In the genomic region with DNA sequence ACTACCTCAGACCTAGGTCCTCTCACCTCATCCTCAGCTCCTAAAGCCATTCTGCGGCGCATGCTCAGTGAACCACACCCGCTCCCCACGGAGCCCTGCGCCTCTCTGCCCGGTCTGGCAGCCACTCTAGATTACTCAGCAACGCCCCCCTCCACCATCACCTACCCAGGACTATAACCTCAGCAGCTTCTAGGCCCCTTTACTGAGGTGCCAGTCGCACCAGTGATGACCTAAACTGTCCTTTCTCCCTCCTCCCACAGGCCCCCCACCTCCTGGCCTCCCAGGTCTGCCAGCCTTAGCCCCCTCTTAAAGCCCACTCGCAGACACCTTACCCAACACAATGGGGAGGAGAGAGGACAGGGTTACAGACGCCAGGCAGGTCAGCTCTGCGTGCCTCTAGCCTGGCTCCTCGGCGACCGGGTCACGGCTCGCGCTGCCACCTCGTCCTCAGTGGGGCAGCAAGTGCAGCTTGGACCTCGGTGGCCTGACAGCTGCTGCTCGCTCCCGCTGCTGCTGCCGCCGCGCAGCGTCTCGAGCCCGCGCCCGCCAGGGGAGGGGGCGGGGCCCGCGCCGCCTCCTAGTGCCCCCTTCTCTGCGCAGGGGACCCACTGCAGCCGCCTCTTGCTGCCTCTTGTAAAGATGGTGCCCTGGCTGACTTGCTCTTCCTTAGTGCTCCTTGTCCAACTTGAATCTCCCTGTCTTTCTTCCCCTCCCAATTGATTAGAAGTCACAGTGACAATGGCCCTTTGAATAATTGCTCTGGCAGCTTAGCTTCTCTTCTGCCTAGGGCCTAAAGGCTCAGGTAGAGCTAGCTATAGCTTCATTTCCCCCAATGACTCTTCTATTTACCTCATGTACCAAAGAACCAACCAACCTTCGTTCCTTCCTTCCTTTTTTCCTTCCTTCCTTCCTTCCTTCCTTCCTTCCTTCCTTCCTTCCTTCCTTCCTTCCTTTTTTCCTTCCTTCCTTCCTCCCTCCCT, we compare ENCODE assay signal across 8 mouse cellular contexts. TPM values are rescaled to one million over a fixed set of nuclear protein-coding genes. Genes with fewer than 3 reads are reported as not detected.
DNase-seq lines count a peak whose midpoint lies in the region; ATAC-seq and TF ChIP-seq lines count a peak whose summit lies in the region.

A gene (minus strand): TSS at position 695 of the 980 bp plus-strand sequence.

- H3K36me3 ChIP-seq in forebrain, postnatal 0 days (ENCODE audit: insufficient read depth), result no peaks in the 10 kb centered on the region
- H3K36me3 ChIP-seq in liver, embryonic 13.5 days, result no peaks in the 10 kb centered on the region

- H3K4me2 ChIP-seq in forebrain, postnatal 0 days (ENCODE audit: low read depth), result peak within 1 kb of the TSS; percentile 47
- peak within 1 kb of the TSS; percentile 61 for H3K4me2 ChIP-seq in liver, embryonic 13.5 days

- ATAC-seq in forebrain, postnatal 0 days, result peak; percentile 94
- no peak for ATAC-seq in liver, embryonic 13.5 days (ENCODE audit: low read depth)

- no peak for TF ChIP-seq POLR2A in lung, adult 2 months (IDR thresholded peaks at IDR 0.05; ENCODE audit: borderline replicate concordance, extremely low read depth, low read depth, low read length)
- TF ChIP-seq POLR2A in cerebellum, adult 2 months (IDR thresholded peaks at IDR 0.05; ENCODE audit: borderline replicate concordance, insufficient read depth, low read length), result 0 out of 2 replicates have a peak, but pooled peaks have one; percentile 28

- peak; percentile 2 for DNase-seq in lung, adult 2 months
- DNase-seq in lung, postnatal 25 days (ENCODE audit: low spot score), result no peak
- peak; percentile 73 to 74 for DNase-seq in cerebellum, adult 2 months
- peak; percentile 79 for DNase-seq in forebrain, postnatal 0 days
- peak; percentile 1 for DNase-seq in kidney, postnatal 14 days
- no peak for DNase-seq in liver, embryonic 13.5 days
- peak; percentile 72 for DNase-seq in retina, postnatal 1 day
- no peak for DNase-seq in ovary, adult 18-20 months (ENCODE audit: low spot score)

- no peaks in the 10 kb centered on the region for H3K4me1 ChIP-seq in lung, adult 2 months (ENCODE audit: control insufficient read depth, insufficient read depth, low read length)
- H3K4me1 ChIP-seq in cerebellum, adult 2 months (ENCODE audit: control insufficient read depth, insufficient read depth, low read length), result no peaks in the 10 kb centered on the region
- no peaks in the 10 kb centered on the region for H3K4me1 ChIP-seq in forebrain, postnatal 0 days (ENCODE audit: insufficient read depth)
- no peaks in the 10 kb centered on the region for H3K4me1 ChIP-seq in liver, embryonic 13.5 days (replicated peaks)

- no peaks in the 10 kb centered on the region for H3K9me3 ChIP-seq in forebrain, postnatal 0 days (ENCODE audit: low read length)
- H3K9me3 ChIP-seq in liver, embryonic 13.5 days (replicated peaks), result no peaks in the 10 kb centered on the region

- H3K4me3 ChIP-seq in lung, adult 2 months (replicated peaks; ENCODE audit: extremely low read depth, low read depth, low read length), result peak within 1 kb of the TSS; percentile 6
- H3K4me3 ChIP-seq in cerebellum, adult 2 months (replicated peaks; ENCODE audit: insufficient read depth, low read depth, low read length), result peak within 1 kb of the TSS; percentile 97
- H3K4me3 ChIP-seq in forebrain, postnatal 0 days (ENCODE audit: low read depth, low read length), result peak within 1 kb of the TSS; percentile 51
- peak within 1 kb of the TSS; percentile 38 for H3K4me3 ChIP-seq in liver, embryonic 13.5 days (replicated peaks)

- peak within 1 kb of the TSS; percentile 95 for H3K27ac ChIP-seq in cerebellum, adult 2 months (ENCODE audit: insufficient read depth, low read length)
- H3K27ac ChIP-seq in forebrain, postnatal 0 days (ENCODE audit: low read depth, low read length), result peak within 1 kb of the TSS; percentile 84
- H3K27ac ChIP-seq in liver, embryonic 13.5 days, result no peak within 1 kb of the TSS

- TF ChIP-seq CTCF in lung, adult 2 months (IDR thresholded peaks at IDR 0.05; ENCODE audit: insufficient read depth, low read length), result no peak
- no peak for TF ChIP-seq CTCF in cerebellum, adult 2 months (IDR thresholded peaks at IDR 0.05; ENCODE audit: borderline replicate concordance, insufficient read depth, low read depth, low read length)
- no peak for TF ChIP-seq CTCF in forebrain, postnatal 0 days (IDR thresholded peaks at IDR 0.05; ENCODE audit: low read depth)

- WGBS in lung, adult 2 months, result 21% methylated on average over 36 of the region's 36 CpGs
- 15% methylated on average over 16 of the region's 36 CpGs for WGBS in cerebellum, adult 2 months
- WGBS in forebrain, postnatal 0 days, result 18% methylated on average over 22 of the region's 36 CpGs
- WGBS in liver, embryonic 13.5 days (ENCODE audit: insufficient replicate concordance), result 20% methylated on average over 31 of the region's 36 CpGs

- no peaks in the 10 kb centered on the region for H3K27me3 ChIP-seq in cerebellum, adult 2 months (ENCODE audit: control insufficient read depth, insufficient read depth, low read length)
- H3K27me3 ChIP-seq in forebrain, postnatal 0 days (ENCODE audit: insufficient read depth, low read length), result no peaks in the 10 kb centered on the region
- no peaks in the 10 kb centered on the region for H3K27me3 ChIP-seq in liver, embryonic 13.5 days

- peak within 1 kb of the TSS; percentile 72 for H3K9ac ChIP-seq in forebrain, postnatal 0 days
- H3K9ac ChIP-seq in liver, embryonic 13.5 days, result no peak within 1 kb of the TSS

RNA-seq across cellular contexts. Expression of the gene that starts here (rescaled TPM):
- not detected in 2 replicates for polyA plus RNA-seq in lung, adult 2 months (2012; rRNA removed)
- polyA plus RNA-seq in cerebellum, adult 2 months (2012; rRNA removed), result 12.2 and 12.9 TPM in 2 replicates
- total RNA-seq in forebrain, postnatal 0 days (2014; rRNA removed), result 39.0 and 42.2 TPM in 2 replicates
- 8.7 and 18.3 TPM in 2 replicates for polyA plus RNA-seq in forebrain, postnatal 0 days (2015; fragmentation: Nextera tagmentation; extraction: Ambion mirVana)
- not detected in 2 replicates for polyA plus RNA-seq in liver, embryonic 13.5 days (2015; fragmentation: Nextera tagmentation; extraction: Ambion mirVana)

Comparison
In these comparisons a context has a peak if more than half of its experiments do, and no peak if none do; other contexts are left out.
1. Peak in DNase-seq and H3K4me3 ChIP-seq in lung, adult 2 months; RNA of the gene not detected or under 1 TPM.
2. DNase-seq: peak in cerebellum, adult 2 months (2 of 2), forebrain, postnatal 0 days (single experiment), kidney, postnatal 14 days (single experiment) and retina, postnatal 1 day (single experiment); none in lung, postnatal 25 days (single experiment), liver, embryonic 13.5 days (single experiment) and ovary, adult 18-20 months (single experiment).
3. H3K4me3 ChIP-seq: peak in every context shown above with its lines; median percentile 97 in cerebellum, adult 2 months; 51 in forebrain, postnatal 0 days; 38 in liver, embryonic 13.5 days; 6 in lung, adult 2 months.